In the genomic region with DNA sequence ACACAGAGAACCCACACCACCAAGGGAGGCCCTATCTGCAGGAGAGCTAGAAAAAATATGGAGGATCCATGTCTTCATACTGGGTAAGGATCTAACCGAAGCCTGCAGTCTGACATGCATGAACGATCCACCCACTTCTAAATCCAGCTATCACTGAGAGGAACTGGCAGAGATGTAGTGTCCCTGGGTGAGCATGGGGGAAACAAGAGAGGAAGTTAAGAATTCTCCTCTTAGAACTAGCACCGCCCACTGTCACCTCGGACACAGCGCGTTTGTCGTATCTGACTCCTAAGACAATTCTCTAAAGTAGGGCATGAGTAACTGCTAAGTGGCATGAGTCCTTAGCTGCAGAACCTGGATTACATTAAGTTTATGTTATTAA, we compare ENCODE assay signal across 16 mouse cellular contexts.
DNase-seq lines count a peak whose midpoint lies in the region; ATAC-seq lines count a peak whose summit lies in the region.
"Had no signal": no experiment of that assay in that cellular context is flagged by ENCODE, and none has a peak within 500 bp of the region (broad histone marks: within the 10 kb centered on the region; RNA-seq: fewer than 3 reads in every experiment).

No protein-coding gene starts in this region.

- DNase-seq in CD4-positive, CD25-positive, alpha-beta regulatory T cell, adult 2 months (ENCODE audit: low read depth, low spot score): peak; percentile 15
- peak; percentile 81 for DNase-seq in MEL-GATA-1-ER (ENCODE audit: extremely low read depth, low read depth)
- DNase-seq in thymus, adult 18-20 months: no peak
- DNase-seq in layer of hippocampus, postnatal 14 days (ENCODE audit: low spot score in 2 of 2): no peak
- DNase-seq in left cerebral cortex, adult 8-10 months (ENCODE audit: low spot score in 2 of 2): no peak
- DNase-seq: adrenal gland, postnatal 14 days; cerebellum, adult 8-10 months; cerebellum, postnatal 36 days; heart, postnatal 10 days; kidney, adult 2 months; liver, embryonic 13.5 days; lung, embryonic 14.5 days; right cerebral cortex, postnatal 14 days had no signal

- peak; percentile 87 for ATAC-seq in megakaryocyte, adult 5-6 weeks (ENCODE audit: poor library complexity, severe bottlenecking)
- ATAC-seq in inflammation-experienced regulatory T-cells, adult 6 months: no peak
- ATAC-seq: forebrain, embryonic 13.5 days had no signal

Comparison
In these comparisons a context has a peak if more than half of its experiments do, and no peak if none do; other contexts are left out.
1. DNase-seq: peak in CD4-positive, CD25-positive, alpha-beta regulatory T cell, adult 2 months (single experiment) and MEL-GATA-1-ER (single experiment); none in thymus, adult 18-20 months (0 of 2), layer of hippocampus, postnatal 14 days (0 of 2) and left cerebral cortex, adult 8-10 months (0 of 2).